Mouse (Mus musculus) lung, adult 2 months (tissue): ENCODE data around the gene Krtap9-3.

Experiments used
- CTCF ChIP-seq: fragments of 200-500 bp; IDR thresholded peaks from 2 replicates; pipeline ENCODE4 v1.5.1; 2011; ENCODE audit warnings: mild to moderate bottlenecking, low read length, control low read depth; ENCODE audit not compliant: insufficient read depth
- POLR2A ChIP-seq: fragments of 200-500 bp; IDR thresholded peaks from 2 replicates; pipeline ENCODE4 v1.6.1; 2011; ENCODE audit warnings: low read depth, mild to moderate bottlenecking, control low read depth, low read length, borderline replicate concordance; ENCODE audit errors: extremely low read depth

DNA sequence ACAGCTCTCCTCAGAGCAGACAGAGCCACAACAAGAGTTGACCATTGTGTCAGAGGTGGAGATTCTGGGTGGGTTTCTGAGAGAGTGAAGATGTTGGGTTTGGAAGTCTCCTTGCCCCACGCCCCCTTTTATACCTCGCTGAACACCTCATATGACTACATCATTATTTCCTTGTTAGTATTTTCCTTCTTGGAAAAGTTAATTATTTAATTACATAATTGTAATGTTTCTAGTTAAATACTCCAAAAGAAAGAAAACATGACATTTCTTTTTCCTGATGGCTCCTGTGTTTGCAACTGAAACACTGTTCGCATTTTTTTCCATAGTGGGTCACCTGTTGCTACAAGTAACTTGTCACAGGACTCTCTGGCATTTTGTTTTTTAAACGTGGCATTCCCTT is 30.2 kb upstream of the Krtap9-3 start, which contains the start of gene Krtap4-1:
- TF ChIP-seq POLR2A (no peak), CTCF (no peak)
